Mouse (Mus musculus): ENCODE results near the gene Col5a2.
"Not testable (repeated sequence)": the region's sequence is repeated elsewhere in the genome, so short reads cannot be mapped to it uniquely, and the experiment has no call there.

Gene Col5a2

DNA sequence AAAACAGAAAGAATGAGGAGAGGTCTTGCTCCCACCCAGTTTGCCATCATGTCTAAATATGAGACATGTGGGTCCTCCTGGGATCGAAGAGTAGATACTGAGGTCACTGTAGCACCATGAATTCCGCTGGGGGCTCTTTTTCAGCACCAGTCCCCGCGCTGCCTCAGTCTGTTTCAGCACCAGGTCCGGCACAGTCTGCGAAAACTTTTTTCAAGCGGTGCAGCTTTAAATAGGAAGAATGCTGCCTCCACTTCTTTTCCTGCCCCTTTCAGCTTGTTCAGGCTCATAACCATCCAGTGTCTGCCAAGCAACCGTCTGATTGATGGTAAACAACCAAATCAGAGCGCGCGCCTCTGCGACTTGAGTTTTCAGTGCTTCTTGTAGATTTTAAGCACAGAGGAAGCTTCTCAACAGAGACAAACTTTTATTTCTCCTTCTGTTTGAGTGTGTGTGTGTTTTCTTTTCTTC lies at the start of gene Col5a2:
TSS of gene Col5a2 (minus strand) at position 418 of the 468 bp plus-strand sequence.
- DNase-seq (ENCODE audit: low read depth, low spot score) = no peak

DNA sequence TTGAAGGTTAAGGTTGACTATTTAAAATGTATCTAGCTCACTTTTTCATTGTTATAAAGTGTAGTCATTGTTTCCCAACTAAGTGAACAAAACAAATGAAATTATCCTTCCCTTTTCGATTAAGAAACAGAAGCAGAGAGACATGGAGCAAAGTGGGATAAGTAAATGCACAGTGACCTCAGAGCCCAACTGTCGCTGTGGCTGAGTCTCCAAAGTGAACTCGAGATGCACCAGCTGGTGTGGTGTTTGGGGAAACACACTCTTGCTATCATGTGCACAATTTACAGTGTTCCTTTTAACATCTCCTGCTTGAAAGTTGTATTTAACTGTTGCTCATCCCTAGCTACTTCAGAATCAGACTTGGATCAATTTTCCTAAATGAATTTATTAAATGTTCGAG lies 47.4 kb upstream of the Col5a2 start:
- DNase-seq (ENCODE audit: low read depth, low spot score) = no peak

- DNase-seq (ENCODE audit: low read depth, low spot score) = no peak
These were observed 38.8 kb upstream of the Col5a2 start for GRCm38 (mm10) chr1:45541888-45542287.

DNA sequence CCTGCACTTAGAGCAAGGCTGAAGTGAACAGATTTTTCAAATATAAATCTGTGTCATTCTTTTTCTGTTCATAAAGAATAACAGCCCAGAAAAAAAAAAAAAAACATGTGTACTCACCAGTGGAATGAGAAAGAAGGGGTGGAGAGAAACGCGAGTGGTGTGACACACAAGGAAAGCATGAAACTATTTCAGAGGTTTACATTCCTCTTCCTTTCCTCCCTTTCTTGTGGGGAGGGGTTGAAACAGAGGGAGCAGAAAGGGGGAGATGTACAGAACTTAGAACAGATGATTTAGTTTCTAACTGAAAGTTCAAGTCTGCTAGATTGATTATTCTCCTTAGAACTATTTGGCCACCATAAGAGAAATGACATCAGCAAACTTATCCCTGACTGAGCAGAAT lies 38.1 kb upstream of the Col5a2 start:
- no peak for DNase-seq (ENCODE audit: low read depth, low spot score)

DNA sequence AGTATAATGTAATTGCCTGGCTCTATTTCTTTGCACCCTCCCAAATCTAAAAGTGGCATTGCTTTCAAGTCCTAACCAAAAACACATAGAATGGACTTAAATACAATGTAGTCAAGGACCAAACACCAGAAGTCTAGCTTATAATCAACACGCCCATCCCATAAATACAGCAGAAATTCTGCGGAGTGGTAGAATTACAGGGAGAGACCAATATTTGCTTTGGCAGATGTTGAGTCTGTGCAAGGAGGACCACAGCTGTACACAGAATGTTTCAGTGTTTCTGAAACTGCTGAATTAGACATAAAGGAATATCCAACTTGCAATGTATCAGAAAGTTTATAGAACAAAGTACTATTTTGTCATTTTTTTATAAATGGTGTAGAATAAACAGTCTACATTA lies 28.4 kb upstream of the Col5a2 start:
- DNase-seq (ENCODE audit: low read depth, low spot score) = no peak

DNA sequence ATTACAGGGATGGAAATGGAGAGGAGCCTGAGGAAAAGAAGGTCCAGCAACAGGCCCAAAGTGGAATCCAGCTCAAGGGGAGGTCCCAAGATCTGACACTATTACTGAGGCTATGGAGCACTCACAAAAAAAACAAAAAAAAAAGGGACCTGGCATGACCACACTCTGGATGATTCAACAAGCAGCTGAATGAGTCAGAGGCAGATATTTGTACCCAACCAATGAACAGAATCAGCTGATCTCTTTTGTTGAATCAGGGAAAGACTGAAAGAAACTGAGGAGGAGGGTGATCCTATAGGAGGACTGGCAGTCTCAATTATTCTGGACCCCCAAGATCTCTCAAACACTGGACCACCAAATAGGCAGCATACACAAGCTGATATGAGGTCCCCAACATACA lies 24.4 kb upstream of the Col5a2 start:
- not testable (repeated sequence) for DNase-seq (ENCODE audit: low read depth, low spot score)

DNA sequence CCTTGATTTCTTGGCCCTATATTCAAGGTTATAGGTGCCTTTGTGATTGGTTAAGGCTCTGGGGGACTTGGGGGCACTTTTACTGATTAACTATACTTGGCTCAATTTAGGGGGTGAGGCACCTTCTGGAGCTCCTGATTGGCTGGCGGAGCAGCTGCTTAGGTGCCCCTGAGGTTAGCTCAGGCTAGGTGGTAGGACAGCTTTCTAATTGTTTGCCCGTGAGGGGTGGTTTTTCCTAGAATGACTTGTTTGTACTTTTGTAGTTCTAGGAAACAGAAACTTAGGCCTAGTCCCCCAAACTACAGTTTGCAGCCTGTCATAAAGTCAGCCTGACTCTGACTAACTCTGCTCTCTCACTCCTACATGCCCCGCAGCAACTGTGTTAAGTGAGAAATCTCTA lies 20.5 kb upstream of the Col5a2 start:
- no peak for DNase-seq (ENCODE audit: low read depth, low spot score)

DNA sequence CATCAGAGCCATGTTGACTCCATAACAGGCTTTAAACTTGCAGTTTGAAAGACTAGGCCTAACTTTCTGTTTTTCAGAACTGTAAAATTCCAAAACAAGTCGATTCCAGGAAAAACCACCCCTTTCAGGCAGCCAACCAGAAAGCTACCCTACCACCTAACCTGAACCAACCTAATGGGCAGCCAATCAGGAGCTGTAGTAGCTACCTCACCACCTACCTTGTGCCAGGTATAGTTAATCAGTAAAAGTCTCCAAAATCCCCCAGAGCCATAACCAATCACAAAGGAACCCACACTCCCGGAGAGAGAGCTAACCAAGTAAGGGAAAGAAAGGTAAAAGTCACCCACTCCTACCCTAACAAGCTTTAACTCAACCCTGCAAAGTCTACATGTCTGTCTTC lies 18.4 kb upstream of the Col5a2 start:
- DNase-seq (ENCODE audit: low read depth, low spot score) = no peak

GRCm38 (mm10) chr1:45502241-45502741 lies 791 bp downstream of the Col5a2 start:
- DNase-seq (ENCODE audit: low read depth, low spot score) = no peak

- DNase-seq (ENCODE audit: low read depth, low spot score) = no peak
These were observed 1.6 kb downstream of the Col5a2 start for GRCm38 (mm10) chr1:45501437-45501836.

DNA sequence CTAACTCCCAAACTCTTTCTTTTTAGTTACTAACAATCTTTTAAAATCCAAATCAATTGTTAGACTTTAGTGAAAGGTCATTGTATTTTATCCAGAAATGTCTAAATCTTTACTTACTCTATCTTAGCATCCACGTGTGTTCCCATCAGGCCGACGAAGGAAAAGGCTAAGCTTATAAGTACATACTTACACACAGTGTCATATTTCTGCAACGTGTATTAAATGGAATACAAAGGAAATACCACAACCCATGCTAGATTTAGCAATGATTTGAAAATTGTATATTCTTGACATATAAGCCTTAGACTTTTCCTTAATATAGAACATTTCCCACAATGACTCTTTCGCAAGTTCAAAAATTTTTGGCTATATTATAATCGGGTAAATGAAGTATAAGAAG lies 2.6 kb downstream of the Col5a2 start:
- no peak for DNase-seq (ENCODE audit: low read depth, low spot score)

- no peak for DNase-seq (ENCODE audit: low read depth, low spot score)
These were observed 8.1 kb downstream of the Col5a2 start for GRCm38 (mm10) chr1:45495025-45495424.

DNA sequence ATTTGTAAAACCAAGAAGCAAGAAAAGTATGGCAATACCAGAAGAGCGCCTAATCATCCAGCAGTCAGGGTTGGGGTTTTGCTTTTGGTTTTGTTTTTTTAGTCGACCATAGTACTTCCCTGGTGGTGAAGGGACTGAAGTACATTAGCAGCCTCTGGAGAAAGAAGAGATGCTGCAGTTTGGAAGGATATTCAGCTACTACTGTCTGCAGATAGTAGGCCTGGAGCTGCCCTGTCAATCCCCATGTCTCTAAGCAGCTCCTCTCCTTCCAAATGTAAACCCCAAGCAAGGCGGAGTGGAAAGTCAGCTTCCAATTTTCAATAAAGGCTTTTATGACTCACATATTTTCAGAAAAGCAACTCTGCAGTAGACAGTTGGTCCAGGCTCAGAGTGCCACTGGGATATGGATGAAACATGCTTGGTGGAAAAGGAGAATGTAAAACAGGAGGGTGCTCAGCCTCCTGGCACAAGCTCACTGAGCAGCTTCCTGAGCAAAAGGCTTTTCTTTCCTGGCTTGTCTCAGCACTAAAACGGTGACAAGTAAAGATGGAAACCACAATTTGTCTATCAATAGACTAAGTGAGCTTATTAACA lies 10.9 kb downstream of the Col5a2 start:
- DNase-seq (ENCODE audit: low read depth, low spot score) = no peak

GRCm38 (mm10) chr1:45490451-45490850 lies 12.6 kb downstream of the Col5a2 start:
- no peak for DNase-seq (ENCODE audit: low read depth, low spot score)

- no peak for DNase-seq (ENCODE audit: low read depth, low spot score)
These were observed 14.8 kb downstream of the Col5a2 start for GRCm38 (mm10) chr1:45488291-45488690.

GRCm38 (mm10) chr1:45483001-45483400 lies 20.1 kb downstream of the Col5a2 start:
- no peak for DNase-seq (ENCODE audit: low read depth, low spot score)

- DNase-seq (ENCODE audit: low read depth, low spot score) = no peak
These were observed 21.2 kb downstream of the Col5a2 start for GRCm38 (mm10) chr1:45481876-45482275.

DNA sequence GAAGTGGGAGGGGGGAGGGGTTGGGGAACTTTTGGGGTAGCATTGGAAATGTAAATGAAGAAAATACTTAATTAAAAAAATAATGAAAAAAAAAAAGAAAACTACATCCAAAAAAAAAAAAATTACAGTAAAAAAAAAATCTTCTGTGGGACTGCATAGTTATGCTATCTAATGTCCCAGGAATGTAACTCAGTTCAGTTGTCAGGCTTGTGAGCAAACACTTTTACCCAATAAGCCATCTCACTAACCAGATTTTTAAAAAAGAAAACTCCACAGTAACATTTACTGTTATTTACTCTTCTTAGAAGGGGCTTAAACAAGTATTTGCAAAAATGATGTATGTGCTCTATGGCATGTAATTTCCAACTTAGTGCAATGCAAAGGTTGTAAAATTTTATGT lies 24.0 kb downstream of the Col5a2 start:
- no peak for DNase-seq (ENCODE audit: low read depth, low spot score)

- no peak for DNase-seq (ENCODE audit: low read depth, low spot score)
These were observed 30.3 kb downstream of the Col5a2 start for GRCm38 (mm10) chr1:45472751-45473150.

- DNase-seq (ENCODE audit: low read depth, low spot score) = no peak
These were observed 42.3 kb downstream of the Col5a2 start for GRCm38 (mm10) chr1:45460767-45461166.

DNA sequence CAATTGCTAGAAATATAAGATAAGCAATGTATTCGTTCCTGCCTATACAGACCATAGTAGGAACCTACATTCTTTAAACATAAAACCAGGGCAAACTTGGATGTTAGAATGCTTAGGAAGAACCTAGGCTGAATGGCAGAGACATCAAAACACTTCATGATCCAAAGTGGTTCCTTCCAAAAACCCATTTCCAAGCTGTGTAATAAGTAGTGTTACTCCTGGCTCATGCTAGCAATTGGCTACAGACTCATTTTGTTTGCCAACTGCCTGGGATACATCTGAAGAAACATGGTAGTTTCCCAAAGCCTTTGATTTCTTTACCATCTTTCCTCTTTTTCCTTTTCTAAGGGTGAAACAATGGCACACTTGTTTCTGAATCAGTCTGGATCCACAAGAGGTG lies 47.3 kb downstream of the Col5a2 start:
- no peak for DNase-seq (ENCODE audit: low read depth, low spot score)

- DNase-seq (ENCODE audit: low read depth, low spot score) = no peak
These were observed 54.2 kb downstream of the Col5a2 start for GRCm38 (mm10) chr1:45448856-45449255.

- no peak for DNase-seq (ENCODE audit: low read depth, low spot score)
These were observed 71.2 kb downstream of the Col5a2 start for GRCm38 (mm10) chr1:45431922-45432321.

GRCm38 (mm10) chr1:45430520-45430919 lies 72.6 kb downstream of the Col5a2 start:
- no peak for DNase-seq (ENCODE audit: low read depth, low spot score)

Data from c-Kit-negative CD71-positive TER-119-positive erythroid progenitor cells, embryonic 14.5 days (primary cell).